Mouse (Mus musculus): ENCODE results near the gene Dscaml1. TPM values are rescaled to one million over a fixed set of nuclear protein-coding genes. Genes with fewer than 3 reads are reported as not detected.

Dscaml1 gene
- polyA plus RNA-seq, 1 experiment = 11.3 TPM

GRCm38 (mm10) chr9:45471691-45472090 is 45.3 kb downstream of the Dscaml1 start:
- TF ChIP-seq CTCF (IDR thresholded peaks at IDR 0.05; ENCODE audit: borderline replicate concordance, control insufficient read depth, extremely low read depth, insufficient read depth, low read length, poor library complexity) = no peak
- no peak for TF ChIP-seq POLR2A (IDR thresholded peaks at IDR 0.05; ENCODE audit: control insufficient read depth, extremely low read depth, insufficient read depth, low read length, poor library complexity)
- Histone ChIP-seq H3K36me3 (ENCODE audit: control insufficient read depth, insufficient read depth, low read length) (no peaks in the 10 kb centered on the region), H3K27me3 (ENCODE audit: control insufficient read depth, insufficient read depth, low read length) (no peaks in the 10 kb centered on the region), H3K4me1 (replicated peaks; ENCODE audit: control insufficient read depth, insufficient read depth, low read length) (no peaks in the 10 kb centered on the region), H3K27ac (ENCODE audit: control insufficient read depth, insufficient read depth, low read length) (no peak overlapping the region), H3K4me3 (ENCODE audit: control insufficient read depth, insufficient read depth, low read length) (no peak overlapping the region)
- DNase-seq = no peak
- 73% methylated on average over 9 of the region's 9 CpGs for WGBS

GRCm38 (mm10) chr9:45474874-45475273 is 48.4 kb downstream of the Dscaml1 start:
- no peak for DNase-seq
- Histone ChIP-seq H3K36me3 (ENCODE audit: control insufficient read depth, insufficient read depth, low read length) (no peaks in the 10 kb centered on the region), H3K27ac (ENCODE audit: control insufficient read depth, insufficient read depth, low read length) (no peak overlapping the region), H3K27me3 (ENCODE audit: control insufficient read depth, insufficient read depth, low read length) (no peaks in the 10 kb centered on the region), H3K4me1 (replicated peaks; ENCODE audit: control insufficient read depth, insufficient read depth, low read length) (no peaks in the 10 kb centered on the region), H3K4me3 (ENCODE audit: control insufficient read depth, insufficient read depth, low read length) (no peak overlapping the region)
- TF ChIP-seq POLR2A (IDR thresholded peaks at IDR 0.05; ENCODE audit: control insufficient read depth, extremely low read depth, insufficient read depth, low read length, poor library complexity) (no peak), CTCF (IDR thresholded peaks at IDR 0.05; ENCODE audit: borderline replicate concordance, control insufficient read depth, extremely low read depth, insufficient read depth, low read length, poor library complexity) (no peak)

- WGBS = 95% methylated on average over 9 of the region's 9 CpGs
- TF ChIP-seq POLR2A (IDR thresholded peaks at IDR 0.05; ENCODE audit: control insufficient read depth, extremely low read depth, insufficient read depth, low read length, poor library complexity) = no peak
- no peak for TF ChIP-seq CTCF (IDR thresholded peaks at IDR 0.05; ENCODE audit: borderline replicate concordance, control insufficient read depth, extremely low read depth, insufficient read depth, low read length, poor library complexity)
- H3K27ac ChIP-seq (ENCODE audit: control insufficient read depth, insufficient read depth, low read length) = no peak overlapping the region
- H3K4me1 ChIP-seq (replicated peaks; ENCODE audit: control insufficient read depth, insufficient read depth, low read length) = no peaks in the 10 kb centered on the region
- H3K36me3 ChIP-seq (ENCODE audit: control insufficient read depth, insufficient read depth, low read length) = no peaks in the 10 kb centered on the region
- DNase-seq = no peak
- no peak overlapping the region for H3K4me3 ChIP-seq (ENCODE audit: control insufficient read depth, insufficient read depth, low read length)
- no peaks in the 10 kb centered on the region for H3K27me3 ChIP-seq (ENCODE audit: control insufficient read depth, insufficient read depth, low read length)
Observed at GRCm38 (mm10) chr9:45480936-45481335, 54.5 kb downstream of the Dscaml1 start.

GRCm38 (mm10) chr9:45486665-45487074 is 60.2 kb downstream of the Dscaml1 start:
- DNase-seq = no peak
- Histone ChIP-seq H3K4me1 (replicated peaks; ENCODE audit: control insufficient read depth, insufficient read depth, low read length) (no peaks in the 10 kb centered on the region), H3K4me3 (ENCODE audit: control insufficient read depth, insufficient read depth, low read length) (no peak overlapping the region), H3K27ac (ENCODE audit: control insufficient read depth, insufficient read depth, low read length) (no peak overlapping the region), H3K27me3 (ENCODE audit: control insufficient read depth, insufficient read depth, low read length) (no peaks in the 10 kb centered on the region), H3K36me3 (ENCODE audit: control insufficient read depth, insufficient read depth, low read length) (no peaks in the 10 kb centered on the region)
- WGBS = 88% methylated on average over 4 of the region's 4 CpGs
- TF ChIP-seq CTCF (IDR thresholded peaks at IDR 0.05; ENCODE audit: borderline replicate concordance, control insufficient read depth, extremely low read depth, insufficient read depth, low read length, poor library complexity) (no peak), POLR2A (IDR thresholded peaks at IDR 0.05; ENCODE audit: control insufficient read depth, extremely low read depth, insufficient read depth, low read length, poor library complexity) (no peak)

GRCm38 (mm10) chr9:45487179-45487801 is 60.9 kb downstream of the Dscaml1 start:
- no peak overlapping the region for H3K4me3 ChIP-seq (ENCODE audit: control insufficient read depth, insufficient read depth, low read length)
- no peak overlapping the region for H3K27ac ChIP-seq (ENCODE audit: control insufficient read depth, insufficient read depth, low read length)
- no peak for DNase-seq
- H3K36me3 ChIP-seq (ENCODE audit: control insufficient read depth, insufficient read depth, low read length) = no peaks in the 10 kb centered on the region
- H3K27me3 ChIP-seq (ENCODE audit: control insufficient read depth, insufficient read depth, low read length) = no peaks in the 10 kb centered on the region
- no peaks in the 10 kb centered on the region for H3K4me1 ChIP-seq (replicated peaks; ENCODE audit: control insufficient read depth, insufficient read depth, low read length)
- TF ChIP-seq CTCF (IDR thresholded peaks at IDR 0.05; ENCODE audit: borderline replicate concordance, control insufficient read depth, extremely low read depth, insufficient read depth, low read length, poor library complexity) (no peak), POLR2A (IDR thresholded peaks at IDR 0.05; ENCODE audit: control insufficient read depth, extremely low read depth, insufficient read depth, low read length, poor library complexity) (no peak)
- WGBS = 92% methylated on average over 12 of the region's 12 CpGs

- no peak for TF ChIP-seq CTCF (IDR thresholded peaks at IDR 0.05; ENCODE audit: borderline replicate concordance, control insufficient read depth, extremely low read depth, insufficient read depth, low read length, poor library complexity)
- no peak for TF ChIP-seq POLR2A (IDR thresholded peaks at IDR 0.05; ENCODE audit: control insufficient read depth, extremely low read depth, insufficient read depth, low read length, poor library complexity)
- Histone ChIP-seq H3K27me3 (ENCODE audit: control insufficient read depth, insufficient read depth, low read length) (no peaks in the 10 kb centered on the region), H3K27ac (ENCODE audit: control insufficient read depth, insufficient read depth, low read length) (no peak overlapping the region), H3K36me3 (ENCODE audit: control insufficient read depth, insufficient read depth, low read length) (no peaks in the 10 kb centered on the region), H3K4me1 (replicated peaks; ENCODE audit: control insufficient read depth, insufficient read depth, low read length) (no peaks in the 10 kb centered on the region), H3K4me3 (ENCODE audit: control insufficient read depth, insufficient read depth, low read length) (no peak overlapping the region)
- WGBS = 91% methylated on average over 2 of the region's 2 CpGs
- DNase-seq = no peak
Observed at GRCm38 (mm10) chr9:45490899-45491298, 64.5 kb downstream of the Dscaml1 start.

- 61% methylated on average over 3 of the region's 3 CpGs for WGBS
- no peak for DNase-seq
- TF ChIP-seq POLR2A (IDR thresholded peaks at IDR 0.05; ENCODE audit: control insufficient read depth, extremely low read depth, insufficient read depth, low read length, poor library complexity) (no peak), CTCF (IDR thresholded peaks at IDR 0.05; ENCODE audit: borderline replicate concordance, control insufficient read depth, extremely low read depth, insufficient read depth, low read length, poor library complexity) (no peak)
Observed at GRCm38 (mm10) chr9:45494889-45495288, 68.5 kb downstream of the Dscaml1 start.

More at GRCm38 (mm10) chr9:45494889-45495288, 68.5 kb downstream of the Dscaml1 start:
- H3K27ac ChIP-seq (ENCODE audit: control insufficient read depth, insufficient read depth, low read length) = no peak overlapping the region
- no peaks in the 10 kb centered on the region for H3K36me3 ChIP-seq (ENCODE audit: control insufficient read depth, insufficient read depth, low read length)
- H3K4me3 ChIP-seq (ENCODE audit: control insufficient read depth, insufficient read depth, low read length) = no peak overlapping the region
- no peaks in the 10 kb centered on the region for H3K4me1 ChIP-seq (replicated peaks; ENCODE audit: control insufficient read depth, insufficient read depth, low read length)
- H3K27me3 ChIP-seq (ENCODE audit: control insufficient read depth, insufficient read depth, low read length) = no peaks in the 10 kb centered on the region

Data from thymus, adult 2 months (tissue).